Mouse (Mus musculus) frontal cortex, postnatal 14 days (tissue): Measurements from ENCODE around the gene Zfp568.

Source experiments
- DNase-seq, 2 experiments: peaks; one replicate each; pipeline ENCODE4 v3.0.0; 2022; ENCODE audit warnings: low spot score in 2 of 2

The Zfp568 gene

GRCm38 (mm10) chr7:29989031-29989430, 5.3 kb downstream of the Zfp568 start:
- DNase-seq = no peak

GRCm38 (mm10) chr7:29992698-29993097, 8.9 kb downstream of the Zfp568 start:
- no peak for DNase-seq

GRCm38 (mm10) chr7:29993340-29993739, 9.6 kb downstream of the Zfp568 start:
- no peak for DNase-seq

GRCm38 (mm10) chr7:29995134-29995533, 11.4 kb downstream of the Zfp568 start:
- no peak for DNase-seq

GRCm38 (mm10) chr7:30000601-30001000, 16.8 kb downstream of the Zfp568 start:
- no peak for DNase-seq

GRCm38 (mm10) chr7:30007601-30008000, 23.8 kb downstream of the Zfp568 start:
- DNase-seq = no peak

GRCm38 (mm10) chr7:30008020-30008690, 24.4 kb downstream of the Zfp568 start:
- no peak for DNase-seq

GRCm38 (mm10) chr7:30009321-30010085, 25.7 kb downstream of the Zfp568 start:
- peak; percentile 28 to 31 for DNase-seq

GRCm38 (mm10) chr7:30010551-30011195, 26.9 kb downstream of the Zfp568 start:
- no peak for DNase-seq

- peak in 1 of 2 experiments; percentile 50 for DNase-seq
These were observed 29.2 kb downstream of the Zfp568 start for GRCm38 (mm10) chr7:30012956-30013363.

GRCm38 (mm10) chr7:30017226-30017625, 33.5 kb downstream of the Zfp568 start:
- no peak for DNase-seq

GRCm38 (mm10) chr7:30019543-30019942, 35.8 kb downstream of the Zfp568 start:
- DNase-seq = no peak

- no peak for DNase-seq
These were observed 39.6 kb downstream of the Zfp568 start for GRCm38 (mm10) chr7:30023324-30023723.

- DNase-seq = no peak
These were observed 40.0 kb downstream of the Zfp568 start for GRCm38 (mm10) chr7:30023800-30024199.

GRCm38 (mm10) chr7:30025358-30025757, 41.6 kb downstream of the Zfp568 start:
- no peak for DNase-seq

- no peak for DNase-seq
These were observed 43.6 kb downstream of the Zfp568 start for GRCm38 (mm10) chr7:30027331-30027730.

GRCm38 (mm10) chr7:30028572-30028971, 44.8 kb downstream of the Zfp568 start:
- DNase-seq = no peak

- no peak for DNase-seq
These were observed 46.9 kb downstream of the Zfp568 start for GRCm38 (mm10) chr7:30030677-30031076.

- no peak for DNase-seq
These were observed 47.6 kb downstream of the Zfp568 start for GRCm38 (mm10) chr7:30031379-30031778.

GRCm38 (mm10) chr7:30034331-30034730, 50.6 kb downstream of the Zfp568 start:
- DNase-seq = no peak

GRCm38 (mm10) chr7:30044354-30044753, 60.6 kb downstream of the Zfp568 start:
- no peak for DNase-seq

- DNase-seq = no peak
These were observed 64.4 kb downstream of the Zfp568 start for GRCm38 (mm10) chr7:30048126-30048525.
